Mouse (Mus musculus) CH12.LX (cell line): ENCODE results near the gene Ifna4. TPM values are rescaled to one million over a fixed set of nuclear protein-coding genes. Genes with fewer than 3 reads are reported as not detected.

Experiments
- DNase-seq: peaks from one replicate; pipeline ENCODE4 v3.0.0-alpha.2; 2013; ENCODE audit errors: extremely low read depth
- H3K27ac ChIP-seq: 2 replicates; pipeline ENCODE4 v1.5.1; 2012; ENCODE audit warnings: low read depth, mild to moderate bottlenecking, control low read depth, moderate library complexity; ENCODE audit not compliant: insufficient read depth
- H3K27me3 ChIP-seq: replicated peaks from 2 replicates; pipeline ENCODE3; 2012; ENCODE audit warnings: inconsistent platforms
- H3K36me3 ChIP-seq, 2 experiments: replicated peaks in 1 of 2; 2 replicates each; pipeline versions ENCODE3 to v1.6.1; 2012; ENCODE audit warnings: inconsistent platforms in 1 of 2, low read length in 1 of 2, mild to moderate bottlenecking in 1 of 2, mixed read lengths in 1 of 2, moderate library complexity in 1 of 2; ENCODE audit not compliant: control insufficient read depth in 1 of 2, insufficient read depth in 1 of 2
- H3K4me1 ChIP-seq, 2 experiments: 2 replicates each; pipeline ENCODE4 v1.6.1; 2012; ENCODE audit warnings: inconsistent platforms in 1 of 2, moderate library complexity in 1 of 2; ENCODE audit not compliant: insufficient read depth in 2 of 2, control insufficient read depth in 1 of 2
- H3K4me2 ChIP-seq: 2 replicates; pipeline ENCODE4 v1.6.1; 2012; ENCODE audit warnings: low read depth, mild to moderate bottlenecking, control low read depth; ENCODE audit not compliant: poor library complexity, insufficient read depth, severe bottlenecking
- H3K4me3 ChIP-seq, 3 experiments: fragments of 150-350 bp in 1 of 3; sonication (generic) in 1 of 3; replicated peaks in 1 of 3; 2 replicates each; pipeline versions ENCODE3 to v1.5.1; 2011 to 2012; ENCODE audit warnings: low read depth in 2 of 3, low read length in 2 of 3, mild to moderate bottlenecking in 2 of 3, moderate library complexity in 2 of 3, control low read depth in 1 of 3, improper control_type of control experiment in 1 of 3, inconsistent platforms in 1 of 3, mixed read lengths in 1 of 3; ENCODE audit not compliant: poor library complexity in 1 of 3
- H3K79me2 ChIP-seq: replicated peaks from 2 replicates; pipeline ENCODE4 v1.6.1; 2012; ENCODE audit warnings: mild to moderate bottlenecking, moderate library complexity; ENCODE audit not compliant: control insufficient read depth, poor library complexity, insufficient read depth, severe bottlenecking; ENCODE audit errors: extremely low read depth
- H3K9ac ChIP-seq: 2 replicates; pipeline ENCODE4 v1.6.1; 2012; ENCODE audit warnings: low read depth, mild to moderate bottlenecking, control low read depth, moderate library complexity; ENCODE audit not compliant: insufficient read depth
- H3K9me3 ChIP-seq: replicated peaks from 2 replicates; pipeline ENCODE3; 2012; ENCODE audit warnings: low read length, inconsistent platforms, mixed read lengths
- BHLHE40 ChIP-seq: IDR thresholded peaks from 2 replicates; pipeline ENCODE4 v1.6.1; 2011; ENCODE audit warnings: mild to moderate bottlenecking, low read depth, low read length, improper control_type of control experiment
- CHD1 ChIP-seq: IDR thresholded peaks from 2 replicates; pipeline ENCODE4 v1.6.1; 2012; ENCODE audit warnings: low read depth, low read length, improper control_type of control experiment, inconsistent platforms
- CTCF ChIP-seq, 2 experiments: IDR thresholded peaks in 1 of 2; conservative IDR thresholded peaks in 1 of 2; 2 replicates each; pipeline ENCODE4 v1.5.1; 2011 to 2012; ENCODE audit warnings: low read depth in 2 of 2, low read length in 2 of 2, improper control_type of control experiment in 1 of 2, inconsistent platforms in 1 of 2, mild to moderate bottlenecking in 1 of 2, moderate library complexity in 1 of 2
- EP300 ChIP-seq: IDR thresholded peaks from 2 replicates; pipeline ENCODE4 v1.6.1; 2011; ENCODE audit warnings: low read length, improper control_type of control experiment
- ETS1 ChIP-seq: conservative IDR thresholded peaks from 2 replicates; pipeline ENCODE4 v1.6.1; 2012; ENCODE audit warnings: low read depth, mild to moderate bottlenecking, inconsistent platforms, low read length, improper control_type of control experiment, moderate library complexity
- IRF4 ChIP-seq: IDR thresholded peaks from 2 replicates; pipeline ENCODE4 v1.6.1; 2014; ENCODE audit warnings: low read depth, mild to moderate bottlenecking, inconsistent platforms, low read length, improper control_type of control experiment
- JUN ChIP-seq: IDR thresholded peaks from 2 replicates; pipeline ENCODE4 v1.6.1; 2011; ENCODE audit warnings: low read depth, mild to moderate bottlenecking, low read length, improper control_type of control experiment, moderate library complexity; ENCODE audit not compliant: insufficient read depth
- KAT2A ChIP-seq: IDR thresholded peaks from 2 replicates; pipeline ENCODE4 v1.6.1; 2012; ENCODE audit warnings: low read length, improper control_type of control experiment, inconsistent platforms; ENCODE audit not compliant: insufficient replicate concordance
- MAFK ChIP-seq: IDR thresholded peaks from 2 replicates; pipeline ENCODE4 v1.6.1; 2011; ENCODE audit warnings: low read length, improper control_type of control experiment; ENCODE audit not compliant: insufficient replicate concordance
- MAX ChIP-seq: IDR thresholded peaks from 2 replicates; pipeline ENCODE4 v1.6.1; 2011; ENCODE audit warnings: low read length, improper control_type of control experiment
- MEF2A ChIP-seq: IDR thresholded peaks from 2 replicates; pipeline ENCODE4 v1.6.1; 2014; ENCODE audit warnings: low read depth, mild to moderate bottlenecking, inconsistent platforms, low read length, improper control_type of control experiment, borderline replicate concordance
- MXI1 ChIP-seq: IDR thresholded peaks from 2 replicates; pipeline ENCODE4 v1.6.1; 2011; ENCODE audit warnings: mild to moderate bottlenecking, low read depth, low read length, improper control_type of control experiment
- NELFE ChIP-seq: IDR thresholded peaks from 2 replicates; pipeline ENCODE4 v1.6.1; 2011; ENCODE audit warnings: low read depth, low read length, improper control_type of control experiment
- NRF1 ChIP-seq: IDR thresholded peaks from 2 replicates; pipeline ENCODE4 v1.6.1; 2014; ENCODE audit warnings: low read depth, mild to moderate bottlenecking, inconsistent platforms, low read length, improper control_type of control experiment, moderate library complexity
- POLR2AphosphoS2 ChIP-seq: IDR thresholded peaks from 2 replicates; pipeline ENCODE4 v1.6.1; 2011; ENCODE audit warnings: low read depth, low read length, improper control_type of control experiment
- SIN3A ChIP-seq: IDR thresholded peaks from 2 replicates; pipeline ENCODE4 v1.6.1; 2012; ENCODE audit warnings: low read length, improper control_type of control experiment, inconsistent platforms
- SMC3 ChIP-seq: IDR thresholded peaks from 2 replicates; pipeline ENCODE4 v1.6.1; 2011; ENCODE audit warnings: low read depth, low read length, improper control_type of control experiment
- UBTF ChIP-seq: IDR thresholded peaks from 2 replicates; pipeline ENCODE4 v1.6.1; 2012; ENCODE audit warnings: low read depth, mild to moderate bottlenecking, inconsistent platforms, low read length, improper control_type of control experiment, moderate library complexity
- USF1 ChIP-seq: IDR thresholded peaks from 2 replicates; pipeline ENCODE4 v1.6.1; 2014; ENCODE audit warnings: low read depth, mild to moderate bottlenecking, inconsistent platforms, low read length, improper control_type of control experiment
- USF2 ChIP-seq: conservative IDR thresholded peaks from 2 replicates; pipeline ENCODE4 v1.6.1; 2011; ENCODE audit warnings: low read depth, low read length, improper control_type of control experiment
- ZKSCAN1 ChIP-seq: IDR thresholded peaks from 2 replicates; pipeline ENCODE4 v1.6.1; 2012; ENCODE audit warnings: low read depth, inconsistent platforms, low read length, improper control_type of control experiment, borderline replicate concordance
- ZNF384 ChIP-seq: IDR thresholded peaks from 2 replicates; pipeline ENCODE4 v1.6.1; 2012; ENCODE audit warnings: low read depth, low read length, improper control_type of control experiment, inconsistent platforms
- dilution Hi-C: fragments of 300-500 bp; cut with MboI; formaldehyde crosslinking; loops from 2 replicates; pipeline ENCODE4 v1.14.3; 2020; ENCODE audit warnings: low sequenced_read_pairs; ENCODE audit not compliant: extremely low pct_unique_long_range_greater_than_20kb, extremely low pct_ligation_motif_present
- in situ Hi-C: fragments of 300-500 bp; cut with MboI; formaldehyde crosslinking; loops from 3 replicates; pipeline ENCODE4 v1.14.3; 2019; ENCODE audit warnings: low sequenced_read_pairs, low pct_ligation_motif_present, low pct_unique_long_range_greater_than_20kb, mixed read lengths
- polyA plus RNA-seq: library from polyadenylated mRNA; unstranded; fragments of >175 nt; gene quantifications from 2 replicates; pipeline ENCODE4 v1.2.1, GENCODE M21; 2012; ENCODE audit warnings: low read depth; ENCODE audit not compliant: insufficient read length
- total RNA-seq, 2 experiments: library from RNA; depleted of rRNA; stranded (reverse); fragments of 300-350 nt in 1 of 2; fragments of >200 nt in 1 of 2; gene quantifications; 2 replicates each; pipeline ENCODE4 v1.2.3; 2012 to 2014

Ifna4 gene
- total and polyA plus RNA-seq, 3 experiments: not detected

DNA sequence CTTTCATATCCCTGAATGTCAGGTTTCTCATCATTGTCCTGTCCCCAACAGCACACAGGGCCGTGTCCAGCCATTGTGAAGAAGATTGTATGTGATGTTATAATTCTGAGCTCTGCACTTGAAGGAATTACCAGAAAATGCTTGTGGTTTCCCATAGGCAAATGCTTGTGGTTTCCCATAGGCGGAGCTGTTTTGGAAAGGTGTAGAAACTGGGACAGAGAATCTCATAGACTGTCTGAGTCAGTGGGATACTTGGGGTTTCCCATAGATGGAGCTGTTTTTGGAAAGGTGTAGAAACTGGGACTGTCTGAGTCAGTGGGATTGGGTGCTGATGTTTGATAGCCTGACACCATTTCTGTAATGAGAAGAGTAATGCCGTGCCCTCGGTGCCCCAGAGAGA is 34.9 kb downstream of the Ifna4 start:
- Histone ChIP-seq H3K27me3 (peaks cover 6% of the 10 kb centered on the region), H3K4me3 (no peak overlapping the region), H3K27ac (no peak overlapping the region), H3K36me3 (no peaks in the 10 kb centered on the region), H3K9ac (no peak overlapping the region), H3K79me2 (no peaks in the 10 kb centered on the region), H3K9me3 (peaks cover 8% of the 10 kb centered on the region), H3K4me2 (peak overlapping the region; percentile 4), H3K4me1 (peaks cover 25 to 44% of the 10 kb centered on the region in 2 experiments)
- TF ChIP-seq IRF4: peak; percentile 54; the same call in 1 of the 2 replicates
- no peak; the same call in 1 of the 2 replicates for TF ChIP-seq ETS1
- peak; percentile 17; the same call in 1 of the 2 replicates for TF ChIP-seq BHLHE40
- TF ChIP-seq SMC3: no peak; the same call in 1 of the 2 replicates
- no peak for TF ChIP-seq SIN3A
- no peak for TF ChIP-seq CHD1
- no peak for TF ChIP-seq KAT2A
- TF ChIP-seq ZNF384: no peak
- TF ChIP-seq MEF2A: peak; percentile 41; the same call in 1 of the 2 replicates
- no peak for TF ChIP-seq NRF1
- no peak for TF ChIP-seq ZKSCAN1
- no peak for TF ChIP-seq USF1
- 0 out of 2 replicates have a peak, but pooled peaks have one; percentile 23 for TF ChIP-seq MAFK
- peak; percentile 44 for TF ChIP-seq EP300
- peak in 1 of 2 experiments; percentile 46; a peak in 2 of 4 replicates for TF ChIP-seq CTCF (conservative IDR thresholded peaks at IDR 0.05 in 1 of 2, IDR thresholded peaks at IDR 0.05 in 1 of 2; ENCODE audit: low read depth in 2 of 2, low read length in 2 of 2)
- no peak for TF ChIP-seq JUN
- no peak for TF ChIP-seq NELFE
- TF ChIP-seq MXI1: no peak
- TF ChIP-seq USF2: no peak
- no peak for TF ChIP-seq POLR2AphosphoS2
- no peak for TF ChIP-seq UBTF
- in situ Hi-C loops: loop anchor here (25.0 kb wide), 1 partner anchor 811 kb away; the partner anchor contains the start of gene Dmrta1
- dilution Hi-C loops: no loop called here
- DNase-seq: no peak

DNA sequence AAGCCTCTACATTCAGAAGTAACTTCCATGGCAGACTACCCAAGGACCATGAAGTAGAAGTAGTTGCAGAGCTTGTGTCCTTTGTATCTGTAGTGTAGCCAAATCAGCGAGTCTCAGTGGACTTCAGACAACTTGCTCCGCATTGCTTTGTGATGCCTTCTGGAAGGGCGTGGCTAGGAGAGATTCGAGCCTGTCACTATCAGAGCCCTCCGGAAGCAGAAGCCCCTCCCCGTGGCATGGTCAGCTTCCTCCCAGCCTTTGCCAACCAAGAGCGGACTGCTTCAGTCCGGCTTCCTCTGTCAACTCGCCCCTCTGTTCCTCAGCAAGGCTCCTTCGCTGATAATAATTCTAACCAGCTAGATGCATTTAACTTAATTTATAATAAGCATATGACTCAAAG is 36.6 kb downstream of the Ifna4 start:
- Histone ChIP-seq H3K9ac (no peak overlapping the region), H3K4me1 (peaks cover 25 to 39% of the 10 kb centered on the region in 2 experiments), H3K27me3 (peaks cover 2% of the 10 kb centered on the region), H3K36me3 (no peaks in the 10 kb centered on the region), H3K4me3 (no peak overlapping the region), H3K4me2 (no peak overlapping the region), H3K79me2 (no peaks in the 10 kb centered on the region), H3K9me3 (peaks cover 8% of the 10 kb centered on the region), H3K27ac (no peak overlapping the region)
- TF ChIP-seq NELFE: no peak
- no peak for TF ChIP-seq MAX
- in situ Hi-C loops: loop anchor here (25.0 kb wide), 1 partner anchor 809 kb away; the partner anchor contains the start of gene Dmrta1
- dilution Hi-C loops: no loop called here
- no peak for DNase-seq
